Mouse (Mus musculus): ENCODE data around the gene Nfatc2.

Nfatc2 gene

DNA sequence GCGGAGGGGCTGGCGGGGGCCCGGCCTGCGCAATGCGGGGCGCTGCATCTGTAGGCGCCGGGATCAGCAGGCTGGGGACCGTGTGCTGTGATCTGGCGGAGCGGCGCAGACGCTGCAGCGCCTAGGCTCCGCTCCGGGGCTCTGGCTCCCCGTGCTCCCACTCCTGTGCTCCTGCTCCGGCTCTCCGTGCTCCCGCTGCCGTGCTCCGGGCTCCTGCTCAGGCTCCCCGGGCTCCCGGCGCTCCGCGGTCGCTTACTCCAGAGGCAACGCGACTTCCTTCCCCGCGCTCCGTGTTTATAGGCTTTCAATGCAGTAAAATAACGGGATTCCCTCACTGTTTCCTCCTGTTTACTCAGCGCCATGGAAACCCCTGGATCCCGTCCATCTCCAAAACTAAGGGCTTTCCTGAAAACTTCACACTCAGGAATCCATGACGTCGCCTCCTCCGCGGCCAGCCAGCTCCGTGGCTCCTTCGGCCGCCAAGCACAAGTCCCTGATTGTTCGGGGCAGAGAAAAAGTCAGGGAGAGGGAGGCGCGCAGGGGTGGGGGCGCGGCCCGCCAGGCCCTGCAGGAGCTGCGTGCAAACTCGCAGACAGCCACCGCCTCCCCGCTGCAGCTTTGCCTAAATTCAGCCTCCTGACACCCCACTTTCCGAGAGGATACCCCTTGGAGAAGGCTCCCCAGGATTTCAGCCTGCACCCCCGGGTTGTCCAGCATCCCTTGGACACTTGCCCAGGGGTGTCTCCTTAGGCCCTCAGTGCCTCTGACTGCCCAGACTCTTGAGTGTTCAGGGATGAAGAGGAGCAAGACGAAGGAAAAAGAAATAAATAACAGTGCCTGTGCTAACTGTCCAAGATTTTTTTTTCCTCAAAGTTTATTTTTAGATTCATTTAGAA lies at the start of gene Nfatc2:
Nfatc2 (minus strand) TSS at position 167 of the 896 bp plus-strand sequence.
- DNase-seq, result peak; percentile 66

DNA sequence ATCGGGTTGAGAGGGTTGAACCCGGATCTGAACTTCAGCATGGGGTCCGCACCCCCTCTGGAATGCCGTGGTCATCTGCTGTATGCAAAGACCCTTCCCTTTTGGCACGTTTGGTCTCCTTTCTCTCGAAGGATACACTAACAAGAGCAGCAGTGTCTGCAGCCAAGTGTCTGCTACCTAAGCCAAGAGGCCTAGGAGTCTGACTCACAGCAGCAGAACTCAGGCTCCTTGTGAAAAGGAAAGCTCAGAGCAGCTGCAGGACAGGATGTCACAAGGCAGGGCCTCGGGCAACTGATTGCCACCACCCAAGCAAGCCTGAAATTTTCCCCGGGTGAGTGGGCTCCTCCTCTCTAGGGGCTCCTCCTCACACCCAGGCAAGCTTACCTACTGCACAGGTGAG lies 46.7 kb upstream of the Nfatc2 start:
- no peak for DNase-seq

DNA sequence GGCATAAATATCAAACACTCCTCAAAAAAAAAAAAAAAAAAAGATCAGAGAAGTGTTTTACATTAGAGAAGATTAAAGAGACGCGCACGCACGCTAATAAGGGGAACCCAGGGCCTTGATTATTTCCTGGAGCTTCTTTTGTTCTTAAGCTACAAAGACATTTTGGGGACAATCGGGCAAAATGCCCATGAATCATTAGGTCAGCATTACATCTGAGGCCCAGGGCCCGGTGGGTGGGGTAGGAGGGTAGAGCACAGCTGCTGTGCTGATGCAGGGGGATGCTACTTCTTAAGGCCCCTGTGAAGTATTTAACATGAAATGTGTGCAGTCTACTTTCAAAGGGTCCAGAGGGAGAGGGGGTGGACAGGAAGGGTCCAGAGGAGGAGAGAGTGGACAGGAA lies 43.4 kb upstream of the Nfatc2 start:
- DNase-seq, result no peak

DNA sequence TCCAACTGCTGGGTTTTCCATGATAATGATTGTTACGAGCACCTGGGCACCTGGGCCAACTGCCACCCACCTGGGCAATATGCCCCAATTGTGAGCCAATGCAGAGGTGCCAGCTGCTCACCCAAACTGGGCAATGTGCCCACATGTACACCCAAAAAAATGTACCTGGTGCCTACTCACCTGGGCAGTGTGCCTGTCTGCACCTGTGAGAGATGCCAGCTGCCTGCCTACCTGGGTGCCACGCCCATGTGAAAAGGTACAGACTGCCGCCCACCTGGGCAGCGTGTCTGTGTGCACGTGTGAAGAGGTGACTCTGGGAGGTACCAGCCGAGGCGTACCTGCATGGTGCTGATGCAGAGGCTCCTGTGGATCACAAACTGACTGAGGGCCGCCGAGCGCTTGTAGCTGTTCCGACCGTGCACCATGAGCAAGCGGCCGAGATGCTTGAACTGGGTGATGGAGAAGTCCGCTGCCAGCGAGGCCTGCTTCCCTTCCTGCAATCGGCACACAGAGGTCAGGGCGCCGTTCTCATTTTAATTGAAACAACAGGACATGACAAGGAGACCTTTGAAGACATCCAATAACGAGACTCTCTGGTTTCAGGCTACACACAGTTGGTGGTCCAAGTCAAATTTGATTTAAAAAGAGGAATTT lies 42.2 kb upstream of the Nfatc2 start:
- no peak for DNase-seq

DNA sequence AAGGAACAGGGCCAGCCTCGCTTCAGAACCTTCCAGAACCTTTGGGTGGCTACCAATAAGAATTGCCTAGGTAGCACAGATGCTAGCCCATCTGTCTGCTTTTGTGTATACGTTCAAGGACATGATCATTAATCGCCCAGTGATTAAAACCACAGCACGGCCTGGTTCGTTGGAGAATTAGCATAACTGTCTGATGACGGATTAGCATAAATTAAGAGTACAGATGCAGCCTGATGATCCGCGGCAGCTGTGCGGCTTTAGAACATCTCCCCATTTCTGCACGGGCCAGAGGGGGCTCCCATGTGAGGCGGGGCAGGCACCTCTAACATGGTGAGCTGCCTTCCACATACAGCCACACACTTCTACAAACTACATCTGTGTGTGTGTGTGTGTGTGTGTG lies 40.7 kb upstream of the Nfatc2 start:
- DNase-seq, result no peak

DNA sequence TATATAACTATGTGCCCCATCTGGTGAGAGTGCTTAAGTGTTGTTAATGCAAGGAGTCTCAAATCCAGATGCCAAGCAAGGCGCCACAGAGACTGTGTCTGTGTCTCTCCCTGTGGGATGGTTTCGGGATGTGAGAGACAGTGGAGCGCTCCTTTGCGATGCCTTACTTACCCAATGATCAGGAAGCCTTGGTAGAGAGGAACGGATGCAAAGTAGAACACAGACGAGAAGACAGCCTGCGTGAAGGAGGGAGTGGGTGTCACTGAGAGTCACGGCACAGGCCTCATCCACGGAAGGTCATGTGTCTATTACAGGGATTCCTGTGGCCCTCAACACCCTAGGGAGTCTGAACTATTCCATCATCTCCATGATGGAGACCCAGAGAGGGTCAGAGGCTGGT lies 39.0 kb upstream of the Nfatc2 start:
- DNase-seq, result no peak

DNA sequence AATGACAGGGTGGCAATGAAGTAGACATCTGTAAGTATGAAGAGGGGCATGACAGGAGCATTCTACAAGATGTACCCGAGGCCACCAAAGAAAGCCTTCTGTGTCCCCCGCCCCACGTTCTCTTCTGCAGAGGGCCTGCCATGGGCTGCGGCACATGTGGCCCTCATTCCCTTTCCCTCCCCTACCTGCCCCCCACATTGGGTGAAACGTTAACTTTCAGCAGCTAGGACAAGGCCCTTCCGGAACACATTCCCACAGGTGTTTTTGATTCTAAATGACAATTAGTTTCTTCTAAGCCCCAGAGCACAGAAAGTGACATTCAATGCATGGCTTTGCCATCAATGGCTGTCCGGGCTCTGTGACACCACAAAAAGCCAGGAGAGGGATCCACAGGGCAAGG lies 33.4 kb upstream of the Nfatc2 start:
- DNase-seq, result no peak

DNA sequence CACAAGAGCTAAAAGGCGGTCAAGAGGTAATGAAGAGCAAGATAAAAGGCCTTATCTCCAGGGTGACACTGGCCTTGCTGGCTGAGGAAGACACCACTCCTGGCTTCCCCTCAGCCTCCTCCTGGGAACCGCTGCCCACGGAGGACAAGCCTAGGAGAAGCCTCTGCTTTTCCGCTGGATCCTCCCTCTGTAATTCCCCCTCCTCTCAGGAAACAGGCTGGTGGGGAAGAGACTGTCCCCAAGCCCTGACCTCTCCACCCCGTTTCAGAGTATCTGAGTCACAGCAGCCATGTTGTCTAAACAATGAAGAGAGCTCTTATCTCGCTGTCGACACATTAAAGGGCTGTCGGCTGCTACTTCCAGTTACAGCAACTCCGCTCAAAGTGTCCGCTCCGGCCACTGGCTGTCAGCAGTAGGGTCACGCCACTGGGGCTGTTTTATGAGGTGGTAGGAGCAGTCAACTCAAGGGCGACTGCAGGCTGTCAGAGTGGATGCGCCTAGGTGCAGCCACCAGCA lies 31.9 kb upstream of the Nfatc2 start:
- no peak for DNase-seq

DNA sequence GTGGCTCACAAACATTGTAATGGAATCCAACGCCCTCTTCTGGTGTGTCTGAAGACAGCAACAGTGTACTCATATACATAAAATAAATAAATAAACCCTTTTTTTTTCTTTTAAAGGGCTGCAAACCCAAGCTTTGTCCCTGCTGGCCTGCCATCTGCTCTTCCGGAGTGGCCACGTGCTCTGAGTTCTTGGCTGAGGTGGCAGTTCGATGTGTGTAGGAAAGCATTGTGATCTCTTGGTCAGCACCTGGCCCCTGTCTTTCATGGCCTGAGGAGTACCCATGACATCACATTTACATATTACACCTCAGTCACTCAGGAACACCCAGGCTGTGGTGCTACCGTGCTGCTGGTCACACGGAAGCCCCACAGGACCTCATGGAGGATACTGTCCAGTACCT lies 31.1 kb upstream of the Nfatc2 start:
- no peak for DNase-seq

DNA sequence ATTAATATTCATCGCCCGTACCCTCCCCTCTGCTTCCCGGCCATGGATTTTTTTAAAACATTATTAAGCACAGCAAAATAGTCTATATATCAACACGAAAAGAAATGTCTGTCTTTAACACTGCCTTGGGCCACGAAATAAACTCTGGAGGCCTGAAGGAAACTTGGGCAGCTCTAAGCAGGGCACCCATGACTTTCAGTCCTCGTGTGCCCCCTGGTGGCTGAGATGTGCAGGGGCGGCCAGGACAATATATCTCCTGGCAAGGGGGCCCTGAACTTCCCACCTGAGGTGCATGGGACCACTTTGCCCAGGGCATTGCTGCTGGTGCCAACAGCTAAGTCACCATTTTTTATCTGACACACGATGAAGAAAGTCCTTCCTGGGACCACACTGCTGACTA lies 27.3 kb upstream of the Nfatc2 start:
- DNase-seq, result peak; percentile 51

DNA sequence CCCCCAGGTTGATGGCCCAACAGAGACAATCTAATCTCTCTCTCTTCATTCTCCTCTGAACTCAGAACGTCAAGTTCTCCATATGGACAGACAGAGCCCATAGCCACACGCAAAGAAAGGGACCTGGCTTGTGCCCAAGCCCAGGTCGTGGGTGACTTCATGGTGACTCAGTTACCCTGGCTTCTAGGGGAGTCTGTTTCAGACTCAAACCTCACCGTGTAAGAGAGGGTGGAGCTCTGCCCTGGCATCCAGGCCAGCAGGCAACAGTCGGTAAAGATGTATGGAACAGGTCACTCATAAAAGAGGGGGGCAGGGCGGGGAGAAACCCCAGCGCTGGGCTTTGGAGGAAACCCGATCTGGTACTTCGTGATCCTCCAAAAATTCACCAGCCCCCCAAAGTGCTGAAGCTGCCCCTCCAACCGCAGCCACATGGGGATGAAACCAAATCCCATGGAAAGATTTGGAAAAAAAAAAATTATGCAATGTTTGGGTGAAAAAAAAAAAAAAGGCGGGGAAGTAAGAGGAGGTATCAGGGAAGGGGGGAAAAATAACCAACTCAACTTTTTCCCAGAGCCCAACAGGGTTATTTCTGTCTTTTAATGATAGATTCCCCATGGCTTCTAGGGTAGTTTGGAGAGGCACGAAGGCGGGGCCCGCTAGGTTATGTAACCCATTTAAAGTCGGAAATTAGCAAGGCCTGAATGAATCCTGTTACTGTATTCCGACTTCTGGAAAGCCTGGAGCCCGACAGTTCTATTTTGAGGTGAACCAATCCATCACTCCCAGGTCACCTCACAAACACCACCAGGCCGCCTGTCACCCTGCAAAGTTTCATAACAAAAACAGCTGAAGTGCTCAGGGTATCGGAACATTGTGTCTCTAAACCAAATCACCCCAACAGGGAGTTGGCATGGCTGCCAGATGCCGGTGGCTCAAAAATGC lies 26.6 kb upstream of the Nfatc2 start:
- peak; percentile 14 for DNase-seq

DNA sequence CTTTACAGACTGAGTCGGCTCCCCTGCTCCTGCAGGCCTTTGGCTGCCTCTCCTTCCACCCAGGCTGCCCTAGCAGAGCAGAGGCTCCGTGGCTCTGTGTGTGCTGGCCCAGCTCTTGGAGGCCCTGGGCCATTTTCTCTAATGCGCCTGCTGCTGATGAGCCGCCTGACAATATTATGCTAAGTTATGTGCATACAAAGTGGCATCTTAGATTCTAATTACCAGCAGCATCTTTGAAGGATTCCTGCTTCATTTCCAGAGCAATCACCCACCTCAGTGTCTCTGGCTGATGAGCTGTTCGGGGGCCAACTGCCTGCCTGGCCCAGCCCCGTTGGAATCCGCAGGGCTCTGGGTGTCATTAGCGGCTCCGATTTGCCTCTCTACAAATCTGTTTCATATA lies 24.9 kb upstream of the Nfatc2 start:
- DNase-seq, result no peak

DNA sequence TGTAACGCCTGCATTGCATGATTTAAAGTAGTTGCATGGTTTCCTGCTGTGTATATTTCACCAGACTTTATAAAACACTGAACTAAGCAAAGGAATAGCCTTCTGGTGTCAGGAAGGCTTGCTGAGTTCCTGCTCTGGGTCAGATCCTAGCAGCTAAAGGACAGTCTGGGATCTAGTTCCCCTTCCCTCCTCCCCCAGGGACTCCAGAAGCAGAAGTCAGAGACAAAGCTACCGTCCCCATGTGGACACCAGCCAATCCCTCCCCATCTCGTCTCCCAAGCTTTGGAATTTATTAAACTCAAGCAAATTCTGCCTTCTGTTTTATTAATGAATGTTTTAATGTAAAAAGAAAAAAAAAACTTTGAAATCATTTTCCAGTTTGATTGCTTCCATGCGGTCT lies 23.6 kb upstream of the Nfatc2 start:
- DNase-seq, result no peak

DNA sequence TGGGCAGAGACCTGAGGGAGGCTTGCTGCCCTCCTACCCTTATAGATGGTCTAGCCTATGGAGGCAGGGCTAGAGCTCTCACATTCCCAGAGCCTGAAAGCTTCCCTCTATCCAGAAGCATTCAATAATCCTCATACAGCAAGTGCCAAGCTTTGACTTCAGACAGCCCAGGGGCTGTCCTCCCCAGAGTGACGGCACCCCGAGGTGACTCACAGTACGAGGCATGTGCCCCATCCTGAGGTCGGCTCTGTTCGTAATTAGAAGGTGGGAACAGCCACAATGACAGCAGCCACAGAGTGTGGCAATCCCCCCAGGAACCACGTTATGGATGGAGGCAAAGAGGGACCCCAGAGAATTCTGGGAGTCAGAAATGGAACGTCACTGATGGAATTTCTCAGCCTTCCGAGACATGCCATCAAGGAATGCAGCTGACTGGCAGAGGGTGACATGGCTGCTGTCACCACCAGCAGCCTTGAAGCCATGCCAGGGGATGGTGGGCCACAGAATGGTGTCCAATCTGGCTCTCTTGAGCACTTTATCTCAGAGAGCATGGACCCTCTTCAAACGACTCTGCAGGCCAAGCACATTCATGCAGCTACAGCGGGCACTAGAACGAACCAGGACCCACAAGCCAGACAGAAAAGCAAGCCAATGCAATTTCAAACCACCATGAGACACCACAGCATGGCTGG lies 19.8 kb upstream of the Nfatc2 start:
- DNase-seq, result no peak

DNA sequence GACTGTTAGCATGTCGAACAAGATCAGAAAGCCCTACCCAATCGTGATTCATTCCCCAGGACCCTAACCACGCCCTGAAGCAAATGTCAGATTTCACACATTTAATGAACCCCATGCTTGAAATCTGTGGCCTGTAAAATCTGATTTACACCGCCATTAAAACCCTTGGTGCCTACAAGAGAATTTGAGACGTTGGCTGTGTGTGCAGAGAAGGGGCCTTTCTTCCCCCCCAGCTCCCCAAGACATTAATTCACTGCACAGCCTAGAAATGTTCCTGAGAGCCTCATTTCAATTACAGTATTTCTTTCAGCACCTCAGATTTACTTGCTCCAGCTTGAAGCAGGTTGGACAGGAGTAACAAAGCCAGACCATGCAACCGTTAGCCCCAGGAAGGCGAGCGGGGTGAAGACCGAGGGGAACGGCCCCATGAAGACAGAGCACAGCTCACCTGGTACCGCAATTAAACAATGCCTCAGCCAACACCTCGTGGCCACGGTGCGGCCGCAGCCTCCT lies 16.8 kb upstream of the Nfatc2 start:
- no peak for DNase-seq

DNA sequence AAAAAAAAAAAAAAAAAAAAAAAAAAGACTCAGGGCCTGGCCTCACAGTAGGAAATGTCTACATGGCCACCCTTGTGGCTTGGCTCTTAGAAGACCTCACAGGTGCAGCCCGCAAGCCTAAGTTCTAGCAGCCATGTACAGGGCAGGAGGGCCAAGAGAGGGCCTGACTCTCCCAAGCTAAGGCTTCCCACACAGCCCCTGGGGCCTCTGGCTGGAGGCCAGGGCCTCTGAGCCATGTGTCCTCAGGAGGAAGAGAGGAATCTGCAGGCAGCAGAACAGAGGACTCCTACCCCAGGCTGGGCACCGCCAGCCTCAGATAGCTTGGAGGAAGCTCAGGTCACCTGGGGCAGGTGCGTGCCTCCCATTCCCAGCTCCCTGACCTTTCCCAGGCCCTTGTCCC lies 13.7 kb upstream of the Nfatc2 start:
- DNase-seq, result no peak

DNA sequence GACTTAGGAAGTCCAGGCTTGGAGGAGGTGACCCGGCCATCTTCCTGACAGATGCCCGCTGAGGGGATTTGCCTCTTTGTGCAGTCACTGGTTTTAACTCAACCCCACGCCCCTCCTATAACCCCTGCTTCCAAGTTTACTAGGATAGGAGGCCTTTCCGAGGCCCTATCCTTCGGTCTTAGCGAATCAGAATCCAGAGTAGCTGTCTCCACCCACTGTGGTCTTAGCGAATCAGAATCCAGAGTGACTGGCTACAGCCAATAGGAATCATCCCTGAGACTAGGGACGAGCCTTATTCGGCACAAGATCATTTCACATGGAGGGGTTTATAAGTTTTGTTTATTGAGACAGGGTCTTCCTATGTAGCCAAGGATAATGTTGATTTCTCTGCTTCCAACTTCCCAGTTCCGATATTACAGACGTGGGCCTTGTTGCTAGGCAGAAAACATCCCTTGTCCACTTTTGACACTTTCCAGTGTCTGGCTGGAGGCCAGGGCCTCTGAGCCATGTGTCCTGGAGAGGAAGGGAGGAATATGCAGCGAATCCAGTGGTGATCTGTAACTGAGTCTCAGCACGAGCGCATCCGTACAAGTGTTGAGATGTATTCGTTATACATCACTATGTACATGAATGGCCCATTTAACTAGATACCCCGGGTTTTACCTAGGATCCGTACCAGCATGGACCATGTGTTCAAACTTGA lies 12.9 kb upstream of the Nfatc2 start:
- DNase-seq, result no peak

DNA sequence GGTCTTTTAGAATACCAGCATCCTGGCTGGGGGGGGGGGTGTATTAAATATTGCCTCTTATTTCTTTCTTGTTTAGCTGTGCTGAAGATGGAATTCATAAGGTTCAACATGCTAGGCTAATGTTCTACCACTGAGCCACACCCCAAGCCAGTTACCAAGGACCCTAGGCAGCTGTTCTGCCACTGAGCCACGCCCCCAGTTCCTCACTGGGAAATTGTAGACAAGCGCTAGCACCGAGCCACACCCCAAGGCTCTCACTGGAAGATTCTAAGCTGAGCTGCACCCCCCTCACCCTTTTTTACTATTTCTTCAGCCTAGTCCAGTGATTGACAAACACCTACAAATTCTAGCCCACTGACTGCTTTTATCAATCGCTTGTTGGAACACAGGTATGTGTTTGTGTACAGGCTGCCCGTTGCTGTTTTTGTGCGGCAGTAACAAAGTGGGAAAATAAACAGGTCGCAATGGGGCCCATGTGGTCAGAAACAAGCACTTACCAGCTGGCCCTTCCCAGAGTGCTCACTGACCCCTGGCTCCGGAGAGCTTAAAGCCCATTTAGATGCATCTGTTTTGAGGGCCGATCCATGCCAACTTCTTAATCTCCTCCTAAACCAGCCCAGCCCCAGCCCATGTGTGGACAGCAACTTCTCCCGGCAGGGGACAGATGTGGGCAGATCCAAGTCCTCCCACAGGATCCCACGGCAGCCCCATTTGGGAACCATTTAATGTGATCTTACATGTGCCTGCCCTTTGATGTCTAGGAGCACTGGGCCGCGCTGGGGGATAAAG lies 11.8 kb upstream of the Nfatc2 start:
- DNase-seq, result no peak

DNA sequence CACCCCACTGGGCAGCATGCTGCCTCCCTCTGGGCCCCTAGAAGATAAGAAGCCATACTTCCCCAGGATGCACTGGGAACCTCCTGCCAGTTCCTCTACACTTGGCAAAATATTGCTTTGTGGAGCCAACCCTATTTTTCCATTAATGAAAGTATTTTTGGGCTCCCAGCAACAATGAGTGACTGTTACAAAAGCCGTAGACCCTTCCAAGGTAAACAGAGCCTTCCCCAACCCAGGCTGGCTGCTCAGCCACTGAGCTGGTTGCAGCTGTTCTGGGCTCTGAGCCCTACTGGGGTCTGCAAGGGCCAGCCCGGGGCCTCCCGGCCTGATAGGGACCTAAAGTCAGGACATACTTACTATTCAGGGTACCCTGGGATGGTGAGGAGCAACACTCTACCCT lies 9.5 kb upstream of the Nfatc2 start:
- no peak for DNase-seq

DNA sequence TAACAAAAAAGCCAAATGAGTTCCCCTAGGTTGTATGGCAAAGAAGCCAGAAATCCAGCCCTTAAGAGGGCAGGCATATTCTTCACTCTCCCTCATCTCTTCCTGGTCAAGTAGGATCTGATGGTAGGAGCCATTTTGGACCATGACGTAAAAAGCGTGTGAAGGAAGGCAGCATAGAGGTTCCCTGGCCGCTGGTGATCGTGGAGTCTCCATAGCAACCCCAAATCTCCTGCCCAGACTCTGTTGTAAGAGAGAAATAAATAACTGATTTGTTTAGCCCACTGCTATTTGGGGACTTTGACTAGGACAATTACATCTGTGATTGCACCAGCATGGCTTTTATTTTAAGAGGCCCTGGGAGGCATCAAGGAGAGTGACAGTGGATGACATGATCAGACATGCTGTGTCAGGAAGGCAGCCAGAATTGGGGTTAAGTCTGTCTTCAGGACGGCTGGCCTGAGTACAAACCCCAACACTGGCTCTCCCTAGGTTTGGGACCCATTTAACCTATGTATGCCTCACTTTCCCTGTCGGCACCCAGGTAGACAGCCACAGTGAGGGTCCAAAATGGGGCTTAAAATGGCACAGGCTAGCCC lies 8.3 kb upstream of the Nfatc2 start:
- no peak for DNase-seq

All from kidney, adult 11 months (tissue).